Mouse (Mus musculus): ENCODE measurements around the gene Trim24.

Trim24 gene

GRCm38 (mm10) chr6:37863961-37864730 is 6.5 kb upstream of the Trim24 start:
- no peak for DNase-seq (ENCODE audit: low read depth, low spot score)

GRCm38 (mm10) chr6:37871137-37871851 is 683 bp downstream of the Trim24 start:
- peak; percentile 57 for DNase-seq (ENCODE audit: low read depth, low spot score)

GRCm38 (mm10) chr6:37872861-37873260 is 2.2 kb downstream of the Trim24 start:
- DNase-seq (ENCODE audit: low read depth, low spot score) = no peak

- no peak for DNase-seq (ENCODE audit: low read depth, low spot score)
These were observed 3.1 kb downstream of the Trim24 start for GRCm38 (mm10) chr6:37873731-37874130.

GRCm38 (mm10) chr6:37878206-37878605 is 7.6 kb downstream of the Trim24 start:
- no peak for DNase-seq (ENCODE audit: low read depth, low spot score)

GRCm38 (mm10) chr6:37880586-37880985 is 10.0 kb downstream of the Trim24 start:
- DNase-seq (ENCODE audit: low read depth, low spot score) = no peak

- no peak for DNase-seq (ENCODE audit: low read depth, low spot score)
These were observed 23.0 kb downstream of the Trim24 start for GRCm38 (mm10) chr6:37893586-37893985.

GRCm38 (mm10) chr6:37895646-37896435 is 25.2 kb downstream of the Trim24 start:
- DNase-seq (ENCODE audit: low read depth, low spot score) = peak; percentile 20

- no peak for DNase-seq (ENCODE audit: low read depth, low spot score)
These were observed 29.6 kb downstream of the Trim24 start for GRCm38 (mm10) chr6:37900221-37900620.

GRCm38 (mm10) chr6:37901791-37902190 is 31.2 kb downstream of the Trim24 start:
- no peak for DNase-seq (ENCODE audit: low read depth, low spot score)

- no peak for DNase-seq (ENCODE audit: low read depth, low spot score)
These were observed 33.2 kb downstream of the Trim24 start for GRCm38 (mm10) chr6:37903810-37904209.

GRCm38 (mm10) chr6:37913525-37913924 is 42.9 kb downstream of the Trim24 start:
- no peak for DNase-seq (ENCODE audit: low read depth, low spot score)

GRCm38 (mm10) chr6:37925104-37925503 is 54.5 kb downstream of the Trim24 start:
- no peak for DNase-seq (ENCODE audit: low read depth, low spot score)

- DNase-seq (ENCODE audit: low read depth, low spot score) = no peak
These were observed 56.1 kb downstream of the Trim24 start for GRCm38 (mm10) chr6:37926751-37927150.

- DNase-seq (ENCODE audit: low read depth, low spot score) = no peak
These were observed 65.9 kb downstream of the Trim24 start for GRCm38 (mm10) chr6:37936498-37936897.

GRCm38 (mm10) chr6:37951306-37951705 is 80.7 kb downstream of the Trim24 start:
- no peak for DNase-seq (ENCODE audit: low read depth, low spot score)

- no peak for DNase-seq (ENCODE audit: low read depth, low spot score)
These were observed 96.8 kb downstream of the Trim24 start for GRCm38 (mm10) chr6:37967386-37967785.

- peak; percentile 32 for DNase-seq (ENCODE audit: low read depth, low spot score)
These were observed 136.8 kb downstream of the Trim24 start for GRCm38 (mm10) chr6:38007459-38007858.

- DNase-seq (ENCODE audit: low read depth, low spot score) = no peak
These were observed 142.2 kb downstream of the Trim24 start for GRCm38 (mm10) chr6:38012829-38013228.
